Mouse (Mus musculus) myocyte (in vitro differentiated cells): ENCODE measurements around the gene Coq10b.
"Not testable (repeated sequence)": the region's sequence is repeated elsewhere in the genome, so short reads cannot be mapped to it uniquely, and the experiment has no call there.

Experiments used
- CEBPB ChIP-seq: IDR thresholded peaks from 2 replicates; pipeline ENCODE4 v1.6.1; 2011; ENCODE audit warnings: mild to moderate bottlenecking, moderate library complexity; ENCODE audit not compliant: poor library complexity, insufficient read depth, severe bottlenecking
- E2F4 ChIP-seq: IDR thresholded peaks from one replicate; pipeline ENCODE4 v1.6.1; 2011; ENCODE audit warnings: mild to moderate bottlenecking, control low read depth, moderate library complexity; ENCODE audit not compliant: insufficient read depth
- MAX ChIP-seq: IDR thresholded peaks from one replicate; pipeline ENCODE4 v1.6.1; 2011; ENCODE audit warnings: low read depth, mild to moderate bottlenecking, control low read depth
- MYOD1 ChIP-seq, 3 experiments: IDR thresholded peaks; one replicate each; pipeline ENCODE4 v1.6.1; 2011; ENCODE audit warnings: control low read depth in 2 of 3, low read depth in 2 of 3, mild to moderate bottlenecking in 2 of 3, moderate library complexity in 1 of 3; ENCODE audit not compliant: insufficient read length in 2 of 3, control insufficient read depth in 1 of 3
- POLR2A ChIP-seq: IDR thresholded peaks from one replicate; pipeline ENCODE4 v1.6.1; 2011; ENCODE audit warnings: low read depth, mild to moderate bottlenecking, control low read depth, moderate library complexity; ENCODE audit not compliant: insufficient read length
- POLR2AphosphoS2 ChIP-seq: IDR thresholded peaks from one replicate; pipeline ENCODE4 v1.6.1; 2011; ENCODE audit warnings: low read depth, control low read depth; ENCODE audit not compliant: insufficient read length
- SRF ChIP-seq: IDR thresholded peaks from one replicate; pipeline ENCODE4 v1.6.1; 2011; ENCODE audit warnings: low read depth; ENCODE audit not compliant: control insufficient read depth, insufficient read length
- TCF12 ChIP-seq: IDR thresholded peaks from one replicate; pipeline ENCODE4 v1.6.1; 2011; ENCODE audit warnings: mild to moderate bottlenecking, control low read depth; ENCODE audit not compliant: poor library complexity, insufficient read depth, severe bottlenecking
- USF1 ChIP-seq: IDR thresholded peaks from one replicate; pipeline ENCODE4 v1.6.1; 2011; ENCODE audit warnings: low read depth, mild to moderate bottlenecking, control low read depth, moderate library complexity

- TF ChIP-seq POLR2A; SRF; MYOD1 (IDR thresholded peaks at IDR 0.05; ENCODE audit: control insufficient read depth in 1 of 3, insufficient read length in 2 of 3, low read depth in 2 of 3); USF1; MAX; TCF12; CEBPB; E2F4; POLR2AphosphoS2: not testable (repeated sequence)
These were observed 5.8 kb downstream of the Coq10b start for GRCm38 (mm10) chr1:55058383-55058782.
